Comparison of ENCODE assay signal across 16 mouse cellular contexts in genomic region chr1:189744914-189745710, GRCm38 (mm10). TPM values are rescaled to one million over a fixed set of nuclear protein-coding genes. Genes with fewer than 3 reads are reported as not detected.
DNase-seq lines count a peak whose midpoint lies in the region; ATAC-seq and TF ChIP-seq lines count a peak whose summit lies in the region.
"Had no signal": no experiment of that assay in that cellular context is flagged by ENCODE, and none has a peak within 500 bp of the region (broad histone marks: within the 10 kb centered on the region; RNA-seq: fewer than 3 reads in every experiment).

No protein-coding gene starts in this region.

- H3K9me3 ChIP-seq in heart, embryonic 15.5 days (replicated peaks), result no peaks in the 10 kb centered on the region
- H3K9me3 ChIP-seq in lung, embryonic 14.5 days (ENCODE audit: low read depth, low read length), result no peaks in the 10 kb centered on the region
- H3K9me3 ChIP-seq in embryonic facial prominence, embryonic 11.5 days (replicated peaks; ENCODE audit: control insufficient read depth, low read length), result no peaks in the 10 kb centered on the region
- H3K9me3 ChIP-seq: hindbrain, embryonic 12.5 days; liver, embryonic 13.5 days; midbrain, embryonic 15.5 days; stomach, embryonic 15.5 days had no signal

- H3K4me3 ChIP-seq in heart, embryonic 15.5 days, result no peak overlapping the region
- H3K4me3 ChIP-seq in lung, embryonic 14.5 days (ENCODE audit: low read depth, low read length), result no peak overlapping the region
- no peak overlapping the region for H3K4me3 ChIP-seq in embryonic facial prominence, embryonic 11.5 days (ENCODE audit: low read depth, low read length)
- H3K4me3 ChIP-seq: hindbrain, embryonic 12.5 days; left cerebral cortex, adult 2 months; liver, embryonic 13.5 days; midbrain, embryonic 15.5 days; stomach, embryonic 15.5 days had no signal

- no peak overlapping the region for H3K4me2 ChIP-seq in heart, embryonic 15.5 days
- no peak overlapping the region for H3K4me2 ChIP-seq in lung, embryonic 14.5 days
- no peak overlapping the region for H3K4me2 ChIP-seq in embryonic facial prominence, embryonic 11.5 days (ENCODE audit: low read depth, low read length)
- H3K4me2 ChIP-seq: hindbrain, embryonic 12.5 days; liver, embryonic 13.5 days; midbrain, embryonic 15.5 days; stomach, embryonic 15.5 days had no signal

- peak overlapping the region; percentile 25; the same call in 1 of the 2 replicates for H3K27ac ChIP-seq in heart, embryonic 15.5 days
- no peak overlapping the region for H3K27ac ChIP-seq in lung, embryonic 14.5 days (ENCODE audit: low read depth)
- no peak overlapping the region for H3K27ac ChIP-seq in embryonic facial prominence, embryonic 11.5 days (replicated peaks; ENCODE audit: low read depth, low read length)
- H3K27ac ChIP-seq: hindbrain, embryonic 12.5 days; left cerebral cortex, adult 2 months; liver, embryonic 13.5 days; midbrain, embryonic 15.5 days; stomach, embryonic 15.5 days had no signal

- 59% methylated on average over 4 of the region's 4 CpGs for WGBS in heart, embryonic 15.5 days
- WGBS in lung, embryonic 14.5 days, result 57% methylated on average over 4 of the region's 4 CpGs
- WGBS in embryonic facial prominence, embryonic 11.5 days, result 25% methylated on average over 4 of the region's 4 CpGs

- TF ChIP-seq CTCF in lung, embryonic 14.5 days (IDR thresholded peaks at IDR 0.05; ENCODE audit: low read depth), result no peak

- no peaks in the 10 kb centered on the region for H3K36me3 ChIP-seq in heart, embryonic 15.5 days
- no peaks in the 10 kb centered on the region for H3K36me3 ChIP-seq in lung, embryonic 14.5 days (ENCODE audit: insufficient read depth)
- H3K36me3 ChIP-seq in embryonic facial prominence, embryonic 11.5 days (replicated peaks; ENCODE audit: control insufficient read depth, insufficient read depth, low read depth, low read length), result no peaks in the 10 kb centered on the region
- H3K36me3 ChIP-seq: hindbrain, embryonic 12.5 days; liver, embryonic 13.5 days; midbrain, embryonic 15.5 days; stomach, embryonic 15.5 days had no signal

- no peak for DNase-seq in heart, postnatal 4 days
- DNase-seq in lung, embryonic 14.5 days, result no peak
- no peak for DNase-seq in lung, adult 18-20 months
- DNase-seq in embryonic facial prominence, embryonic 11.5 days (ENCODE audit: low spot score), result peak; percentile 45
- DNase-seq in skeletal muscle tissue, adult 2 months (ENCODE audit: low read depth, low spot score), result peak; percentile 79
- DNase-seq in adrenal gland, postnatal 25 days, result no peak
- DNase-seq: cerebellum, adult 9-11 months; forebrain, postnatal 0 days; liver, embryonic 13.5 days; lung, postnatal 4 days; right cerebral cortex, postnatal 14 days had no signal

- no peaks in the 10 kb centered on the region for H3K27me3 ChIP-seq in heart, embryonic 15.5 days
- H3K27me3 ChIP-seq in lung, embryonic 14.5 days (ENCODE audit: insufficient read depth, low read length), result no peaks in the 10 kb centered on the region
- no peaks in the 10 kb centered on the region for H3K27me3 ChIP-seq in embryonic facial prominence, embryonic 11.5 days (ENCODE audit: control insufficient read depth, insufficient read depth, low read length)
- H3K27me3 ChIP-seq: hindbrain, embryonic 12.5 days; liver, embryonic 13.5 days; midbrain, embryonic 15.5 days; stomach, embryonic 15.5 days had no signal

- ATAC-seq in heart, embryonic 15.5 days (replicated peaks; ENCODE audit: insufficient number of reproducible peaks, insufficient read depth, low FRiP score, low read depth), result peak; percentile 43; the same call in 1 of the 2 replicates
- peak; percentile 49; the same call in 1 of the 2 replicates for ATAC-seq in lung, embryonic 14.5 days (ENCODE audit: insufficient read depth)
- peak; percentile 62; the same call in 1 of the 2 replicates for ATAC-seq in embryonic facial prominence, embryonic 11.5 days (replicated peaks; ENCODE audit: insufficient number of reproducible peaks, low FRiP score, low TSS enrichment, low read depth)
- ATAC-seq: forebrain, postnatal 0 days; midbrain, embryonic 15.5 days had no signal

- no peak overlapping the region for H3K9ac ChIP-seq in heart, embryonic 15.5 days
- no peak overlapping the region for H3K9ac ChIP-seq in lung, embryonic 14.5 days
- H3K9ac ChIP-seq in embryonic facial prominence, embryonic 11.5 days (replicated peaks; ENCODE audit: low read length), result no peak overlapping the region
- H3K9ac ChIP-seq: forebrain, postnatal 0 days; hindbrain, embryonic 12.5 days; liver, embryonic 13.5 days; midbrain, embryonic 15.5 days; stomach, embryonic 15.5 days had no signal

- peaks cover 34% of the 10 kb centered on the region for H3K4me1 ChIP-seq in heart, embryonic 15.5 days (replicated peaks)
- peaks cover 5% of the 10 kb centered on the region; the same call in 1 of the 2 replicates for H3K4me1 ChIP-seq in lung, embryonic 14.5 days (ENCODE audit: insufficient read depth)
- no peaks in the 10 kb centered on the region; the same call in 1 of the 2 replicates for H3K4me1 ChIP-seq in embryonic facial prominence, embryonic 11.5 days (ENCODE audit: control insufficient read depth, insufficient read depth, low read length)
- H3K4me1 ChIP-seq: midbrain, embryonic 15.5 days had no signal

RNA-seq across cellular contexts. Expression of gene Ptpn14, which starts 17.0 kb away (rescaled TPM):
- 7.0 and 10.2 TPM in 2 replicates for polyA plus RNA-seq in heart, embryonic 15.5 days (2015; fragmentation: Nextera tagmentation; extraction: Ambion mirVana)
- total RNA-seq in heart, postnatal 4 days (2021), result 10 to 100 TPM; 31.0 to 33.3 TPM
- 10.3 and 11.6 TPM in 2 replicates for polyA plus RNA-seq in lung, embryonic 14.5 days (2014; fragmentation: Nextera tagmentation; extraction: Ambion mirVana)
- polyA plus RNA-seq in embryonic facial prominence, embryonic 11.5 days (2014; fragmentation: Nextera tagmentation; extraction: Ambion mirVana), result 7.7 and 8.0 TPM in 2 replicates
- total RNA-seq in adrenal gland, postnatal 25 days (2021), result 17.1 and 23.4 TPM in 2 replicates

RNA-seq across cellular contexts. Expression of gene Cenpf, which starts 57.2 kb away (rescaled TPM):
- 62.2 and 71.2 TPM in 2 replicates for polyA plus RNA-seq in heart, embryonic 15.5 days (2015; fragmentation: Nextera tagmentation; extraction: Ambion mirVana)
- total RNA-seq in heart, postnatal 4 days (2021), result 10 to 100 TPM; 49.5 to 65.6 TPM
- polyA plus RNA-seq in lung, embryonic 14.5 days (2014; fragmentation: Nextera tagmentation; extraction: Ambion mirVana), result 91.1 and 103 TPM in 2 replicates
- polyA plus RNA-seq in embryonic facial prominence, embryonic 11.5 days (2014; fragmentation: Nextera tagmentation; extraction: Ambion mirVana), result 95.3 and 106 TPM in 2 replicates
- 7.2 and 11.9 TPM in 2 replicates for total RNA-seq in adrenal gland, postnatal 25 days (2021)

Comparison
In these comparisons a context has a peak if more than half of its experiments do, and no peak if none do; other contexts are left out.
1. DNase-seq: peak in embryonic facial prominence, embryonic 11.5 days (single experiment) and skeletal muscle tissue, adult 2 months (single experiment); none in heart, postnatal 4 days (single experiment), lung, embryonic 14.5 days (single experiment), lung, adult 18-20 months (0 of 2) and adrenal gland, postnatal 25 days (single experiment).
2. Peak in every context shown above with its lines, with median percentiles within 50 percentile points of each other: ATAC-seq.